Mouse (Mus musculus) 416B (cell line): ENCODE measurements around the gene Slc4a2.

ENCODE experiments used
- DNase-seq: peaks from one replicate; pipeline ENCODE4 v3.0.0; 2011; ENCODE audit warnings: low read depth

Gene Slc4a2

DNA sequence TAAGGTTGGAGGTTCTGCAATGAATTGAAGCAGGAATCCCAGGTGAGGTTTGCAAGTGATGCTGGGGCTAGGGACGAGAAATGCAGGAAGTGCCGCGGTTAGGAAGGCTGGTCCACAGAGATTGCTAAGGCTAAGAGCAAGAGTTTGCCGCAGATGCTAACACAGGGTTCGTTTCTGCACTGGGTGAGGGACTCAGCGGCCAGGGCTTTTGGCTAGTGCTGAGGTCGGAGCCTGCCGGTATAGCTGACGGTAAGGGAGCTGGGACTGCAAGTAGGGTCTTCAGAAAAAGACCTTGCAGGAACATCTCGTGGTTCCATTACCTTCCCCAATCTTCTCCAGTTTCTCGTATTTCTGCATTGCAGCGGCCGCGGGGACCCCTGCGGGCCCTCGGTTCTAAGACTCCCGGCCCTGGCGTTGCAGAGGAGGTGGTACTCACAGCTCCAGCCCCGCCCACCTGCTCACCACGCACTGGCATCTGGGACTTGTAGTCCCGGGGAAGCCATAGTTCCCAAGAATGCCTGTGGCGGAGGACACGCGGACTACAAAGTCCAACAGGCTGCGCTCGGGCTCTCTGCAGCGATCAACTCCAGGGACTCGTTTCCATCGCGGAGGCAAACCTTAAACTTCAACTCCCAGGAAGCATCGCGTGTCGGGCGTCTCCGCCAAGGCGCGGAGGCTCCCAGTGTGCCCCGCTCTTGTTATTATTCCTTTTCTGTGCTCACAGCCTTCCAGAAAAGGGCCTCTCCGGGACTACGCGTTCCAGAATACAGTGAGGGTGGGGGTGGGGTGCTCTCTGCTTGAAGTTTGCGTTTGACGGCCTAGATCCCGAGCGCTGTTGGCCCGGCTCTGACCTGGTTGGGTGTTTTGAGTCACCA, at the start of gene Slc4a2, which contains the start of gene Cdk5:
TSS of gene Slc4a2 (plus strand) at position 709 of the 875 bp plus-strand sequence.
TSS of gene Cdk5 (minus strand) at position 402 of the 875 bp plus-strand sequence.
- peak; percentile 99 for DNase-seq

DNA sequence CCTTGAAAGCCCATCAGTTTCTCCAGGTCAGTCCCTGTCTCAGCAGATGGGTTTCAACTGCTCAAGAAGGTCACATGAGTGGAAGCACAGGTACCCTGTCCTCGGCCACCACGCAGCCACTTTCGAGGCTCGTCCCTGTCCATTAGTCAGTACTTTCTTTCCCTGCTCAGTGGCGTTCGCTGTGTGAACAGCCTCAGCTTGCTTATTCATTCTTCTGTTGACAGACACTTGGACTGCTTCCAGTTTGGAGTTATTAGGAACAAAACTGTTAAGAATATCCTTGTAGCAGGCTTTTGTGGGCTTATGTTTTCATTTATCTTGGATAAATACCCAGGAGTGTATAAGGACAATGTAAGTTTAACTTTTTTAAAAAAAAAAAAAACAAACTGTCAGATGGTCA, 49.4 kb upstream of the Slc4a2 start:
- no peak for DNase-seq

DNA sequence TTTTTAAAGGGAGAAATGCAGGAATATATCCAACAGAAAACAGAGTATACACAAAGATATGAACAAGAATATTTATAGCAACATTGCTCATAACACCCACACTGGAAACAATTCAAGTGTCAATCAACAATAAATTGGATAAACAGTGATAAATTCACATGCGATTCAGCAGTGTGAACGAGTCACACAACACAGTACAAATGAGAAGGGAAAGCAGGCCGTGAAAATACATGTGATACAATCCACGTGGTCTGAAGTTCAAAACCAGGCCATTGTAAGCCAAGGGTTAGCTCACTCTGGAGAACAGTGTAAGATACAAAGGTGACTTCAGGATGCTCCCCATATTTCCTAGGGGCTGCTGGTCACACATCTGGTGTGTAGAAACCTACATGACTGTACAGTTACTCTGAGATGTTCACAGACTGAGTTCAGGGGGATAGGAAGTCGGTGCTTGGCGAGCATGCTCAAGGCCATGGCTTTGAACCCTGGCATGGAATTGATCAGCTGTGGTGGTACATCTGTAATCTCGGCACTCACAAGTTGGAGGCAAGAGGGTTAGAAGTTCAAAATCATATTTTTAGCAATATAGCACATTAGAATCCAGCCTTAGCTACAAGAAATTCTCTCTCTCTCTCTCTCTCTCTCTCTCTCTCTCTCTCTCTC, 48.8 kb upstream of the Slc4a2 start:
- DNase-seq: no peak

DNA sequence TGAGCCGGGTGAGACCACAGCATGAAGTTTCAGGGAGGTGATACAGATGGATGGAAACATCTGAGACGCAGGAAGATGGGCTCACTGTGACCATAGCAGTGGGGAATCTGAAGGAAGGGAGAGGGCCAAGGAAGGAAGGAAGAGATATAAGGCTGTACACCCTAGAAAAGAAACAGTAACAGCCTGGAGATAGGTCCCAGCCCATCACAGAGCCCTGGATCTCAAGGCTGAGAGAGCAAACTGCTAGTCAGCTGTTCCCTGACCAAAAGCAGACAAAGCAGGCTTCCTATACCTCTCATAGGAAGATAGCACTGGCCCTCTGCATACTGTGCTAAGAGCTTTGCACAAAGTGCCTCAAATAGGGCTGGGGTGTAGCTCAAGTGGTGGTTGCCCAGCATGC, 44.9 kb upstream of the Slc4a2 start:
- DNase-seq: no peak

DNA sequence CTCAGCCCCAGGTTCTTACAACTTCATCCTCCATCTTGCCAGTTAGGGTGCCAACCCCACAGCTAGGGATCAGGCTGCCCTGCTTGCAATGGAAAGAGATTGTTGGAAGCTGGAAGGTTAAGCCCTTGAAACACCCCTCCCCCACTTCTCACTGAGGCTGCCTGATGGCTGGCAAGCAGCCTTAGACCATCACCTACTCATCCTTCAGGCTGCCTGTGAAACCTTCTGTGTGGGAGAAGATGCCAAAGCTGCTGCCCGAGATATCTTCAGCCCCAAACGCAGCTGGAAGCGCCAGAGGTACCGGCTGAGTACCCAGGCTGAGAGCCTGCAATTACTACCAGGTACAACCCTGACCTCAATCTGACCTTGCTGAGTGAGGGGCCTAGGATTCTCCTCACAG, 44.1 kb upstream of the Slc4a2 start:
- no peak for DNase-seq

DNA sequence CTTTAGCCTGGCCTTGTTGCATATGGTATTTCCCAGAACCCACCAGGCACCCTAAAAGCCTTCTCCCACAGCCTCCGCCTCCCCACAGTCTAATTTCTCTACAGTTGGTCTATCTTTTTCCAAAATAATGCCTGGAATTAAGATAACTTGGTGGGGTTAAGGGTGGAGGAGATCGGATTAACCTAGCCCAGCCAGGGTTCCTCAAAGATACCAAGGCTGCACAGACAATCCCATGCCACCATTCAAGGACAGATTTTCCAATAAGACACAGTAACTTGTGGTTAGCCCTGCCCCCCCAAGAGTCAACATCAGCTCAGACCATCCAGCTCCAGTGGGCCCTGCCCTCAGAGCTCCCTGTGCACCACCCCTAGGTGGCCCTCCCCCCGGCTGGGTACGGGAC, 43.1 kb upstream of the Slc4a2 start:
- DNase-seq: no peak

DNA sequence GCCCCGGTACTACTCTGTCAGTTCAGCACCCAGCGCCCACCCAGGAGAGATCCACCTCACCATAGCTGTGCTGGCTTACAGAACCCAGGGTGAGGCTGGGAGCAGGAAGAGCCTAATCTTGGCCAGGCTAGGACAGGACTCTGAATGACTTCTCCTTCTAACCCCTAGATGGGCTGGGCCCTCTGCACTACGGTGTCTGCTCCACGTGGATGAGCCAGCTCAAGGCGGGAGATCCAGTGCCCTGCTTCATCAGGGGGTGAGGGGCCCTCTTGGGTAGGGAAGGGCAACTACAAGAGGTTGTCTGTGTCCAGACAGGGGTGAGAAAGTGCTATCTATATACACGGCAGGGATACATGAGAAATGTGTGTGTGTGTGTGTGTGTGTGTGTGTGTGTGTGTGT, 42.2 kb upstream of the Slc4a2 start:
- DNase-seq: no peak

DNA sequence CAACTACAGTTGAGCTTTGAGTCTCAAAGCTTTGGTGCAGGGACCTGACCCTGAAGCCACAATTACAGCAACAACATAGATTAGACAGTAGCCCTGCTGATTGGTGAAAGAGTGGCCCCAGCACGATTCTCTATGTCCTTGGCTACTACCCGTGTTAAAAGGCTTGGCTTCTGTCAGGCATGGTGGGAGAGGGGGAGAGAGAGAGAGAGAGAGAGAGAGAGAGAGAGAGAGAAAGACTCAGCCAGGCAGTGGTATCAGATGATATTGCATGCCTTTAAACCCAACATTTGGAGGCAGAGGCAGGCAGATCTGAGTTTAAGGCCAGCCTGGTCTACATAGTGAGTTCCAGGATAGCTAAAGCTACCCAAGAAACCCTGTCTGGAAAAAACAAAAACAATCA, 41.6 kb upstream of the Slc4a2 start:
- no peak for DNase-seq

DNA sequence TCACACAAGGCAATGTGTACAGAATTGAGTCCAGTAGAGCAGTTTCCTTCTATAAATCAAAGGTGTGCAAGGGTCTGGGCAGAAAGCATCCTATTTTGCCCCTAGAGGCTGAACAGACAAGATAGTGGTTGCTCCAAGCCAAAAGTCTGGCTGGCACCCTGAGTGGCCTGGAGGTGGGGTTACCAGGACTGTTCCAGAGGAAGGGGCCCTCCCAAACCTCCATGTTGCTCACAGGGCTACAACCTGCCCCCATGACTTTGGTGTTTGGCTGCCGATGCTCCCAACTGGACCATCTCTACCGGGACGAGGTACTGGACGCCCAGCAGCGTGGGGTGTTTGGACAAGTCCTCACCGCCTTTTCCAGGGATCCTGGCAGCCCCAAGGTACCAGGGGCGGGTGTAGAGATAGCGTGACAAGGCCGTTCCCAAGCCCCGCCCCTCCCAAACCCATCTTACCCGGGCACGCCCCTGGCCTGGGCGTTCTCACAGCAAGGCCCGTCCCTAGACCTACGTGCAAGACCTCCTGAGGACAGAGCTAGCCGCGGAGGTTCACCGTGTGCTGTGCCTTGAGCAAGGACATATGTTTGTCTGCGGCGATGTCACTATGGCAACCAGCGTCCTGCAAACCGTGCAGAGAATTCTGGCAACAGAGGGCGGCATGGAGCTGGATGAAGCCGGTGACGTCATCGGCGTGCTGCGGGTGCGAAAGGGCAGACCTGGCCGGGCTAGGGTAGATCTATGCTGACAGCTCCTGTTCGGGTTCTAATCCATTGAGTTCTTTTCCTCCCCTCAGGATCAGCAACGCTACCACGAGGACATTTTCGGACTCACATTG, 40.4 kb upstream of the Slc4a2 start:
- no peak for DNase-seq

DNA sequence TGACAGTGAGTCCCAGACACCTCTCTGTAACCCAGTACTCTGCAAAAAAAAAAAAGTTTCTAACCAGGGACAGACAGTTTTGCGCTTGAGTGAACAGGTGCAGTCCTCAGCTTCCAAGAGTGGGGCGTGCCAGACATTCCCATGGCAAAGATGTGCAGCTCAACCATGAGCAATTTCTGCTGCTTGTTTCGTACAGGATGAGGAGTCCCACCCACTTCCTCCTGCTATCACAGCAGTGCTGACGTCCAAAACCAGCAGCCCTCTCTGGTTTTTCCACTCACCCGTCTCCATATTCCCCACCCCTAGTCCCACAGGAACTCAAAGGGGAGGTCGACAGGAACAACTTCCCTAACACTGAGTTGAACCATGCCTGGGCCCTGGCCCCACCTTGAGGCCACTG, 39.2 kb upstream of the Slc4a2 start:
- DNase-seq: peak; percentile 63

DNA sequence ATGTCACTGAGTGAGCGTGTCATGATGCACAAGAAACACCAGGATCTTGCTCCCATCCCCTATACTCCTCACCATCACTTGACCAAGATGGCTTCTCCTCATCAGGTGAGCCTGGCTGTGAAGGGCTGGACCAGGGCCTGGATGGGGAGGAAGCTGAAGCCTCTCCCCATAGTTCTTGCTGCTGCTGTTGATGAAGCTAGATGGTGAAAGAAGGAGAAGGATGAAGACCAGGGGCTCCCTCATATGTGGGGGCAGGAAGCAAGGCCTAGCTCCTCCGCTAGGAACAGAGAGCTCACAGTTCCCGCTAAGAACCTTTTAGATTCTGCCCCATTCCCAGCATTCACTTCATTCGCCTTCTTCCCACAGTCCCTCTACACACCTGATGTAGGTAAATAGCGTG, 38.3 kb upstream of the Slc4a2 start:
- DNase-seq: no peak

DNA sequence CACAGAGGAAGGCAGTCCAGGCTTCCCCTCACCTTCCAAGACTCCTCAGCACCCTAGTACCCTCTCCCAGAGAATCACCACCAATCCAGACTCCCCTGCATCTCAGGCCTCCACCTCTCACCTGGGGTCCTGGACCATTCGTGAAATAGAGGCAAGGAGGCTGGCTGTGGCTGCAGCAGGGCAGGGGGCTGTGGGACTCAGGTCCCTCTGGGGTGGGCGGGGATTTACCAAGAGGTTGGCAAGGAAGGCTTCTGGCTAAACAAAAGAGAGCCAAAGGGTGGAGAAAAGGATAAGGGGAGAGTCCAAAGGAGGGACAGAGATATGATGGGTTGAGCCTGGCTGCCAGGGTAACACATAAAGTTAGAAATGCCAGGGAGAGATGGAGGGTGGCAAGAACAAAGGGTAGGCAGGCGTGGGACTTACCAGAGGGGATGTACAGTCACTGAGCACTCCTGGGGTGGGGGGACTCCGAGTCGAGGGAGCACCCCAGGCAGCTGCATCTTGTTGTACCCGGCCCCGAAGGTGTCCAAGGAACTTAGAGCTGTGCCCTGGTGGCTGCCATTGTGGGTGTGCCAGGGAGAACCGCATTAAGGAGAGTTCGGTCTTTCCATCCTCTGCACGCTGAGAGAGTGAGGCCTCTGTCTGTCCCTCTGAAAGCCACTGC, 37.6 kb upstream of the Slc4a2 start:
- DNase-seq: no peak

DNA sequence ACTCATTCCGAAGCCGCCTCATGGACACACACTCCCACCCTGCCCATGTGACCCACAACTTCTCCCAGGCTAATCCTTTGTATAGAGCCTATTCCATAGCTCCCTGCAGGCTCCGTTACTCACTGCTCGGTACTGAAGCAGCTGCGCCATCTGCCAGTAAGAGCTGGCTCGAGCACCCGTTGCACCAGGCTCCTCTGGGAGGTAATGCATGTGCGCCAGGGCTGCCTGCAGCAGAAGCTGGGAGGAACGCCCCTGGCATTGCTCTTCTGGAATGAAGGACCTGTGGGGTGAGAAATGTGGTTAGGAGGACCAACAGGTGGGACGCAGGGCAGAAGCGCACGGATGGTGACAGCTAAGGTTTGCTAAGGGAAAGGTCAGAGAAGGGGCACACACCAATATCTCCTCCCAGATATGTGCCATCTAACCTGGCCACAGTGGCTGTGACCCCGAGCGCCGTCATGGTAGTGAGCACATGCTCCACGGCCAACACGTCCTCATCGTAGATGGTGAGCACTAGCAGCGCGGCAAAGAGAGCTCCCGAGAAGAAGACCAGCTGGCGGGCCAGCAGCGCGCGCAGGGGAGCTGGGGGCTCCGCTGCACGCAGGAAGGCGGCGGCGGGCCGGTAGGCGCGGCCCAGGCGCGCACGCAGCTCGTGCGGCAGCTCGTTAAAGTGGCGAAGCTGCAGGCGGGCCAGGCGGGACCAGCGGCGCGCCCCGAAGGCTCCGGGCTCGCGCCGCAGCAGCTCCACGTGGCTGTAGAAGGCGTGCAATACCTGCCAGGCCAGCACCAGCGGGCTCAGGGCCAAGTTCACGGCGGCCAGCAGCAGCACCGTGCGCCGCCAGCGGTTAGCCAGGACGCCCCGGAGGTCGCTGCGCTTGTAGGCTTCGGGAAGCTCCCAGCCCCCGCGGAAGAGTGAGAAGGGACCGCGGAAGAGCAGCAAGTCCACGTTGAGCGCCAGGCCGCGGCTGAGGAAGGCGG, 36.1 kb upstream of the Slc4a2 start:
- DNase-seq: peak; percentile 78

DNA sequence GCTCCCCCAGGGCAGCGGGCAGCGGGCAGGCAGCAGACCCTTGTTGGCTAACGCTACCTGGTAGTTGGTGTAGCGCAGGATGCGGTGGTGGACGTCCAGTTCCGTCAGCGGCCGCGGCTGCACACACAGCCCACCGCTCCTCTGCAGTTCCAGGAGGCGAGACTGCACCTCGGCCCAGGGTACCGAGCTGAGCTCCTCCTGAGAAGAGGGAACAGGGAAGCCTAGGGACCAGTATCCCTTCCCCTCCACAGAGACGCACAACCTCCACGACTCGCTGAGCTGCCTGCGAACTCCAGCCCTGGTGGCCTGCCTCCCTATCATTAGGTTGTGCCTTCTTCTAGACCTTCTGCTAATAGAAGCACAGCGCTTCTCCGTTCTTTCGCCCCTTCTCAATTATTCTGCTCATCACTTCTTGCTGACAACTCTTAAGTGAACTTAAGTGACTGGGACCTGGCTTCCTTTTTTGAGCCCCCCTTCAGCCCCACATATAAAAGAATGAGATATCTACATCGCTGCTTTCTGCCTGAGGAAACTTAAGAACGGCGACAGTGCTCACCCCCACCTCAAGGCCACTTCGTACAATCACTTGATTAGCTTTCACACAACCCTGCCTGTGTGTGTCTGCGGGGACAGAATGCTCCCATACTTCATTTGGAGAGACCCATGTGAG, 35.3 kb upstream of the Slc4a2 start:
- DNase-seq: peak; percentile 37

DNA sequence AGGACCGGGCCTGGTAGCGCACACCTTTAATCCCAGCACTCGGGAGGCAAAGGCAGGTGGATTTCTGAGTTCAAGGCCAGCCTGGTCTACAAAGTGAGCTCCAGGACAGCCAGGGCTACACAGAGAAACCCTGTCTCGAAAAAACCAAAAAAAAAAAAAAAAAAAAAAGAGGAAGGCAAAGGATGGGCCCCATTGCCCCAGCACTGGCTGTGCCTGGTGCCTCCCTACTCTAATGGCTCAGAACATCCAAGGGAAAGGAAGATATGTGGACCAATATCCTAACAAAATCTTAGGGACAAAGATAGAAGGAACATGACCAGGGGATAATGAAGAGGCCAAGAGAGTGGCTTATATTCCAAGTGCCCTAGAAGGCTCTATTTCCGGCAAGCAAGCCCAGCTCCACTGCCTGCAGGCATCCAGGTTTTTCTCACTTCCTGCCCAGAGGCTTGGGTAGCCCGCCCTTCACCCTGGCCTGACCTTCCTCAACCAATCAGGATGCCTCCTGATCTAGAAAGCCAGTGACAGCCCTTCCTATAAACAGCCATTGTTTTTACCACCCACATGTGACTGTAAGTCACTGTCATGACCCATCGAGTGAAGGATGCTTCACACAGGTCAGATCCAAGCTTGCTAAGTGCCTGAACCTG, 34.5 kb upstream of the Slc4a2 start:
- DNase-seq: peak; percentile 94

DNA sequence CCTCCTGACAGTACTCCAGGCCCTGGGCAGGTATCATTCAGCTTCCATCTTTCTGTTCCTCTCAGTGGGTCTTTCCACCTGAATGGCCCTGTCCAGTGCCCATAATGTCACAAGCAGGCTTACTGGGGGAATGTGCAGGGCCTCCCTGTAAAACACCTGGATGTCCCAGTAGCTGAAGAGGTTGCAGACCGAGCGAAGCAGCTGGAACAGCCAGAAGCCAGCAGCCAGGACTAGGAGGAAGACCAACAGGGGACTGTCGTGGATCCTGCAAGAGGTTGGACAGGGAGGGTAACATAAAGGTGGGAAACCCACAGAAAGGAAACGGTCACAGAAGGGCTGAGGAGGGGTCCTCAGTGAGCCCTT, 34.0 kb upstream of the Slc4a2 start:
- DNase-seq: no peak

DNA sequence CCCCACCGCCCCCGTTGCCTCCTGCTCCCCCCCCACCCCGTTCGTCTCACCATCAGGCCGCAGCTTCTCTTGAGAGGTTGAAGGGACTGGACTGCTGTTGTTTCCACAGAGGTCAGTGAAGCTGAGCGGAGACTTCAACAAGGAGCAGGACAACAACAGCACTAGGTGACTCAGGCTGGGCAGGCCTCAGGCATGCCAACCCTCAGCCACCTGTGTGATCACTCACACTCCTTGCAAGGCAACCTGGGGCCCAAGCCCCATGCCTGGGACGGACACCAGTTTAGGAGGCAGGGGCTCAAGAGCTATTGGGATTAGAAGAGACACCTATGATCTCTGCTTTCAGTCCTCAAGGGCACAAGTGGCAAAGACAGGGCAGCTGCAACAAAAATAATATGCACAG, 31.8 kb upstream of the Slc4a2 start, which contains the start of gene Atg9b:
TSS of gene Atg9b (minus strand) at position 280 of the 400 bp plus-strand sequence.
- DNase-seq: no peak

DNA sequence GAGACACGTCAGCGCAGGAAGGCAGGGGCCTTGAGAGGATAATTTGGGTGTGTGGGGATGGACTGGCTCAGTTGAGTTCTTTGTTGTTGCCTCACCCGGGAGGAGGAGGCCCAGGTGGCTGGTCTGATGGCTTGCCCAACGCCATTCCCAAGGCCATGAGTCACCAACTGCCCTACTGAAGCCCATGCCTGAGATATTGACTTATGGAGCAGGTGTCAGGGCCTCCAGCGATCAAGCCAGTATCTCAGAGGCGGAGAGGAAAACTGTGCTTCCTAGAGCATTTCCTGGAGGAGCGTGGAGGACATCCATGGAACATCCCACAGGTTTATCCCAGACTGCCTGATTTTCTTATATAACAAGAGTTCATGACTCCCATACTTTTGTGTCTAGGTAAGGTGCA, 30.9 kb upstream of the Slc4a2 start:
- peak; percentile 83 for DNase-seq

DNA sequence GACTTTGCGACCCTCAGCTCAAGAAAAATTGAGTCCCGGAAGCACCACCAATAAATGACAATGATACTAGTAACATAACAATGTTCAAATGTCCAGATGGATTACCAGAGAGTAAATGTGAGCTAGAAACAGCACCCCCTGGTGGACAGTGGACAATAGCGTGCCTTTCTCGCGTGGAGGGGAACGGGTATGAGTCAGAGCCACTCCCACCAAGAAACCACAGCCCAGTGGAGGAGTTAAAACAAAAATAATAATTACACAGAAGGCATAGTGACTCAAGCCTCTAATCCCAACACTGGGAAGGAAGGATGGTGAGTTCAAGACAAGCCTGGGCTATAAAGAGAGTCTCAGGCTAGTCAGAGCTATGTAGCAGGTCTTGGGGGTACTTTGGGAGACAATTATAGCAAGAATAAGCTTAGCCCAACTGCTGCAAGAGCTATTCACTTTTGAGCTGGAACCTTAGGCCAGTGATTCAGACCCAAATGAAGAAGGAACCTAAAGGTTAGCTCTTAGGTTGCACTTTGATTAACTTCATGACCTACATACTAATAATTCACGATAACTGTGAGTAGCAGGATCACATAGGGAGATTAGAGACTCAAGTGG, 30.1 kb upstream of the Slc4a2 start, which contains the start of gene Abcb8:
TSS of gene Abcb8 (plus strand) at position 272 of the 606 bp plus-strand sequence.
- DNase-seq: peak; percentile 95
